Mouse (Mus musculus) CH12.LX (cell line): ENCODE results near the gene Morf4l1. TPM values are rescaled to one million over a fixed set of nuclear protein-coding genes. Genes with fewer than 3 reads are reported as not detected.
A peak's percentile ranks its signal among the peaks of the same experiment; 100 is the strongest.

Source experiments
- DNase-seq: peaks from one replicate; pipeline ENCODE4 v3.0.0-alpha.2; 2013; ENCODE audit errors: extremely low read depth
- H3K27ac ChIP-seq: 2 replicates; pipeline ENCODE4 v1.5.1; 2012; ENCODE audit warnings: low read depth, mild to moderate bottlenecking, control low read depth, moderate library complexity; ENCODE audit not compliant: insufficient read depth
- H3K27me3 ChIP-seq: replicated peaks from 2 replicates; pipeline ENCODE3; 2012; ENCODE audit warnings: inconsistent platforms
- H3K36me3 ChIP-seq, 2 experiments: replicated peaks in 1 of 2; 2 replicates each; pipeline versions ENCODE3 to v1.6.1; 2012; ENCODE audit warnings: inconsistent platforms in 1 of 2, low read length in 1 of 2, mild to moderate bottlenecking in 1 of 2, mixed read lengths in 1 of 2, moderate library complexity in 1 of 2; ENCODE audit not compliant: control insufficient read depth in 1 of 2, insufficient read depth in 1 of 2
- H3K4me1 ChIP-seq, 2 experiments: 2 replicates each; pipeline ENCODE4 v1.6.1; 2012; ENCODE audit warnings: inconsistent platforms in 1 of 2, moderate library complexity in 1 of 2; ENCODE audit not compliant: insufficient read depth in 2 of 2, control insufficient read depth in 1 of 2
- H3K4me2 ChIP-seq: 2 replicates; pipeline ENCODE4 v1.6.1; 2012; ENCODE audit warnings: low read depth, mild to moderate bottlenecking, control low read depth; ENCODE audit not compliant: poor library complexity, insufficient read depth, severe bottlenecking
- H3K4me3 ChIP-seq, 3 experiments: fragments of 150-350 bp in 1 of 3; sonication (generic) in 1 of 3; replicated peaks in 1 of 3; 2 replicates each; pipeline versions ENCODE3 to v1.5.1; 2011 to 2012; ENCODE audit warnings: low read depth in 2 of 3, low read length in 2 of 3, mild to moderate bottlenecking in 2 of 3, moderate library complexity in 2 of 3, control low read depth in 1 of 3, improper control_type of control experiment in 1 of 3, inconsistent platforms in 1 of 3, mixed read lengths in 1 of 3; ENCODE audit not compliant: poor library complexity in 1 of 3
- H3K79me2 ChIP-seq: replicated peaks from 2 replicates; pipeline ENCODE4 v1.6.1; 2012; ENCODE audit warnings: mild to moderate bottlenecking, moderate library complexity; ENCODE audit not compliant: control insufficient read depth, poor library complexity, insufficient read depth, severe bottlenecking; ENCODE audit errors: extremely low read depth
- H3K9ac ChIP-seq: 2 replicates; pipeline ENCODE4 v1.6.1; 2012; ENCODE audit warnings: low read depth, mild to moderate bottlenecking, control low read depth, moderate library complexity; ENCODE audit not compliant: insufficient read depth
- H3K9me3 ChIP-seq: replicated peaks from 2 replicates; pipeline ENCODE3; 2012; ENCODE audit warnings: low read length, inconsistent platforms, mixed read lengths
- CHD2 ChIP-seq: IDR thresholded peaks from 2 replicates; pipeline ENCODE4 v1.6.1; 2011; ENCODE audit warnings: low read length, improper control_type of control experiment
- ELF1 ChIP-seq: IDR thresholded peaks from 2 replicates; pipeline ENCODE4 v1.6.1; 2014; ENCODE audit warnings: low read depth, mild to moderate bottlenecking, inconsistent platforms, low read length, improper control_type of control experiment
- ETS1 ChIP-seq: conservative IDR thresholded peaks from 2 replicates; pipeline ENCODE4 v1.6.1; 2012; ENCODE audit warnings: low read depth, mild to moderate bottlenecking, inconsistent platforms, low read length, improper control_type of control experiment, moderate library complexity
- HCFC1 ChIP-seq: IDR thresholded peaks from 2 replicates; pipeline ENCODE4 v1.6.1; 2012; ENCODE audit warnings: low read depth, mild to moderate bottlenecking, inconsistent platforms, low read length, improper control_type of control experiment
- IRF4 ChIP-seq: IDR thresholded peaks from 2 replicates; pipeline ENCODE4 v1.6.1; 2014; ENCODE audit warnings: low read depth, mild to moderate bottlenecking, inconsistent platforms, low read length, improper control_type of control experiment
- JUND ChIP-seq: conservative IDR thresholded peaks from 2 replicates; pipeline ENCODE4 v1.6.1; 2011; ENCODE audit warnings: low read depth, low read length, improper control_type of control experiment
- KAT2A ChIP-seq: IDR thresholded peaks from 2 replicates; pipeline ENCODE4 v1.6.1; 2012; ENCODE audit warnings: low read length, improper control_type of control experiment, inconsistent platforms; ENCODE audit not compliant: insufficient replicate concordance
- MAFK ChIP-seq: IDR thresholded peaks from 2 replicates; pipeline ENCODE4 v1.6.1; 2011; ENCODE audit warnings: low read length, improper control_type of control experiment; ENCODE audit not compliant: insufficient replicate concordance
- MAX ChIP-seq: IDR thresholded peaks from 2 replicates; pipeline ENCODE4 v1.6.1; 2011; ENCODE audit warnings: low read length, improper control_type of control experiment
- MYC ChIP-seq: IDR thresholded peaks from 2 replicates; pipeline ENCODE4 v1.6.1; 2011; ENCODE audit warnings: low read depth, mild to moderate bottlenecking, improper control_type of control experiment, low read length
- NELFE ChIP-seq: IDR thresholded peaks from 2 replicates; pipeline ENCODE4 v1.6.1; 2011; ENCODE audit warnings: low read depth, low read length, improper control_type of control experiment
- RCOR1 ChIP-seq: conservative IDR thresholded peaks from 2 replicates; pipeline ENCODE4 v1.6.1; 2012; ENCODE audit warnings: low read depth, mild to moderate bottlenecking, inconsistent platforms, low read length, improper control_type of control experiment
- SMC3 ChIP-seq: IDR thresholded peaks from 2 replicates; pipeline ENCODE4 v1.6.1; 2011; ENCODE audit warnings: low read depth, low read length, improper control_type of control experiment
- TBP ChIP-seq: conservative IDR thresholded peaks from 2 replicates; pipeline ENCODE4 v1.6.1; 2011; ENCODE audit warnings: low read depth, low read length, improper control_type of control experiment
- ZC3H11A ChIP-seq: IDR thresholded peaks from 2 replicates; pipeline ENCODE4 v1.6.1; 2012; ENCODE audit warnings: low read depth, mild to moderate bottlenecking, inconsistent platforms, low read length, improper control_type of control experiment
- dilution Hi-C: fragments of 300-500 bp; cut with MboI; formaldehyde crosslinking; loops from 2 replicates; pipeline ENCODE4 v1.14.3; 2020; ENCODE audit warnings: low sequenced_read_pairs; ENCODE audit not compliant: extremely low pct_unique_long_range_greater_than_20kb, extremely low pct_ligation_motif_present
- in situ Hi-C: fragments of 300-500 bp; cut with MboI; formaldehyde crosslinking; loops from 3 replicates; pipeline ENCODE4 v1.14.3; 2019; ENCODE audit warnings: low sequenced_read_pairs, low pct_ligation_motif_present, low pct_unique_long_range_greater_than_20kb, mixed read lengths
- polyA plus RNA-seq: library from polyadenylated mRNA; unstranded; fragments of >175 nt; gene quantifications from 2 replicates; pipeline ENCODE4 v1.2.1, GENCODE M21; 2012; ENCODE audit warnings: low read depth; ENCODE audit not compliant: insufficient read length
- total RNA-seq, 2 experiments: library from RNA; depleted of rRNA; stranded (reverse); fragments of 300-350 nt in 1 of 2; fragments of >200 nt in 1 of 2; gene quantifications; 2 replicates each; pipeline ENCODE4 v1.2.3; 2012 to 2014

Morf4l1 gene
- total and polyA plus RNA-seq, 3 experiments, result 127 to 233 (median 225) TPM

DNA sequence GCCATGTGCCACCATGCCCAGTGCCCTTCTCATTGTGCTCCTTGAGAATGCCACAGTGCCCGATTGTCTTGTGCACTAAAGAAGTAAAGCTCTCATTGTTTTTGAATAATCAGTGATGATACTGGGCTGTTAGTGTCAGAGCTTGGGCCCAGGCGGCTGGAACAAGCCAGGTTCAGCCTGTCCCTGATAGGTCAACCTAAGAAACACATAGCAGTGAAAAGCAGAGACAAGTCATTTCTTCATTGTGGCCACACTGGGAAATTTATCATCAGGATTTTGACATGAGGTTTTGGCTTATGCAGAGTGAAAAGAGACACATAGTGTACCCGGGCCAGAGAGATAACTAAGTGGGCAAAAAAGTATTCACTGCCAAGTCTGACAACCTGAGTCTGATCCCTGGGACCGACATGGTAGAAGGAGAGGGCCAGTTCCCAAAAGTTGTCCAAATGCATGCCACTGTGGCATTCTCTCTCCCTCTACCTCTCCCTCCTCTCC lies 7.7 kb upstream of the Morf4l1 start:
- Histone ChIP-seq H3K36me3 (no peaks in the 10 kb centered on the region), H3K27me3 (no peaks in the 10 kb centered on the region)
- dilution Hi-C loops, result no loop called here
- TF ChIP-seq ZC3H11A (no peak), ETS1 (no peak), MAX (no peak), KAT2A (no peak), JUND (no peak), SMC3 (no peak), MYC (no peak), TBP (no peak), NELFE (no peak), HCFC1 (no peak)
- TF ChIP-seq, all 38 proteins: peak for 0
- no peak overlapping the region for H3K4me3 ChIP-seq
- in situ Hi-C loops, result no loop called here
- no peaks in the 10 kb centered on the region for H3K79me2 ChIP-seq
- no peaks in the 10 kb centered on the region for H3K9me3 ChIP-seq
- DNase-seq, result no peak
- no peak overlapping the region for H3K4me2 ChIP-seq
- peaks cover 0 to 9% of the 10 kb centered on the region in 2 experiments; a peak in 3 of 4 replicates for H3K4me1 ChIP-seq
- H3K9ac ChIP-seq, result no peak overlapping the region
- H3K27ac ChIP-seq, result no peak overlapping the region

DNA sequence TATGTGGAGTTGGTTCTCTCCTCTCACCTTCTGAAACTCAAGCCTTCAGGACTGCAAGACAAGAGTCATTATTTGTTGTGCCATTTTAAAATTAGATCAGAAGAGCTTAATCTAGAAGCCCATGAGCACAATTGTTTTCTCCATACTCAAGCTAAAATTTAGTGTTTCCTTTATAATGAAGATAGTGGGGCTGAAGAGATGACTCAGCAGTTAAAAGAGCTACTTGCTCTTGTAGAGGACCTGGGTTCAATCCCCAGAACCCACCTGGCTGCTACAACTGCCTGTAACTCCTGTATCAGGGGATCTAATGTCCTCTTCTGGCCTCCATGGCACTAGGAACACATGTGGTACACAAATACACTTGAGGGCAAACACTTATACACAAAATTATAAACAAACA lies 2.7 kb upstream of the Morf4l1 start:
- peaks cover 14% of the 10 kb centered on the region for H3K79me2 ChIP-seq
- H3K27ac ChIP-seq, result no peak overlapping the region
- H3K27me3 ChIP-seq, result no peaks in the 10 kb centered on the region
- no peak overlapping the region for H3K4me2 ChIP-seq
- H3K4me3 ChIP-seq, result no peak overlapping the region
- TF ChIP-seq ZC3H11A, result no peak
- TF ChIP-seq RCOR1, result no peak
- no peak for TF ChIP-seq ELF1
- peak; percentile 51; the same call in 1 of the 2 replicates for TF ChIP-seq MAFK
- TF ChIP-seq CHD2, result no peak
- TF ChIP-seq IRF4, result no peak
- TF ChIP-seq, all 38 proteins: peak for 1
- Histone ChIP-seq H3K36me3 (no peaks in the 10 kb centered on the region), H3K4me1 (peaks cover 0 to 10% of the 10 kb centered on the region in 2 experiments; a peak in 2 of 4 replicates), H3K9ac (no peak overlapping the region), H3K9me3 (no peaks in the 10 kb centered on the region)
- no peak for DNase-seq
- dilution Hi-C loops (no loop called here), in situ Hi-C loops (no loop called here)
